Mouse (Mus musculus): Measurements from ENCODE around the gene Flad1.

DNA sequence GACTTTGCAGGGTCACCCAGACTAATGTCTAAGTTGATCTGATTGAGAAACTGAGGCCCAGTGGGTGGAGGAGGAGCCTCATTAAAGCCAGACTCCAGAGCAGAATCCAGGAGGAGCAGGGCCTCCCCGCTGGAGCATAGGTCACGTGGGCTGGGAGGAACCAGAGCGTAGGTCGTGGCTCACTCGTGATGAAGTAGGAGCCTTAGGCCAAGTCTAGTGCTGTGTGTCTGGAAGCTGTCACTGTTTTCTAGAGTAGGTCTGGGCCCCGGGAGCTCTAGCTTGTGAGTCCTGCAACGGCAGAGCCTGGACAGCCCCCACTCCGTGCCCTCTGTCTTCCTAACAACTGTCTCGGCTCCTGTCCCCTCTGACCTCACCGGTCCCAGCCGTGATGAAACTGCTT is 44.3 kb downstream of the Flad1 start:
- no peak for TF ChIP-seq CTCF (IDR thresholded peaks at IDR 0.05; ENCODE audit: borderline replicate concordance, insufficient read depth, low read length)
- TF ChIP-seq POLR2A (IDR thresholded peaks at IDR 0.05; ENCODE audit: low read depth, low read length) = no peak

All from embryonic fibroblast, embryonic 13.5 days (primary cell).